Mouse (Mus musculus) neural tube, embryonic 12.5 days (tissue): ENCODE data around the gene Lmod3. TPM values are rescaled to one million over a fixed set of nuclear protein-coding genes. Genes with fewer than 3 reads are reported as not detected.

Experiments used
- ATAC-seq: fragments of 200-750 bp; cut with Nextera tagmentation; 2 replicates; pipeline ENCODE4 v1.8.0; 2017; ENCODE audit warnings: low read depth, mild to moderate bottlenecking, moderate TSS enrichment, moderate library complexity; ENCODE audit not compliant: low FRiP score
- H3K27ac ChIP-seq: fragments of 300-500 bp; sonication (generic); 2 replicates; pipeline ENCODE4 v1.5.1; 2016
- H3K27me3 ChIP-seq: fragments of 300-500 bp; sonication (generic); replicated peaks from 2 replicates; pipeline ENCODE4 v1.6.1; 2016; ENCODE audit warnings: mild to moderate bottlenecking
- H3K36me3 ChIP-seq: fragments of 300-500 bp; sonication (generic); 2 replicates; pipeline ENCODE4 v1.6.1; 2016; ENCODE audit warnings: mild to moderate bottlenecking
- H3K4me1 ChIP-seq: fragments of 300-500 bp; sonication (generic); 2 replicates; pipeline ENCODE4 v1.6.1; 2016
- H3K4me2 ChIP-seq: fragments of 300-500 bp; sonication (generic); replicated peaks from 2 replicates; pipeline ENCODE4 v1.6.1; 2016; ENCODE audit warnings: mild to moderate bottlenecking
- H3K4me3 ChIP-seq: fragments of 300-500 bp; sonication (generic); 2 replicates; pipeline ENCODE4 v1.5.1; 2016
- H3K9ac ChIP-seq: fragments of 300-500 bp; sonication (generic); 2 replicates; pipeline ENCODE4 v1.6.1; 2016; ENCODE audit warnings: mild to moderate bottlenecking
- H3K9me3 ChIP-seq: fragments of 300-500 bp; sonication (generic); 2 replicates; pipeline ENCODE4 v1.6.1; 2016; ENCODE audit warnings: mild to moderate bottlenecking
- WGBS: fragments of 180-500 bp; shearing (Covaris S2); methylation state at CpG from one replicate; pipeline ENCODE4 v1.1.7; 2016; 5-methylcytosine and 5-hydroxymethylcytosine counted together
- polyA plus RNA-seq: library from polyadenylated mRNA; unstranded; fragments of >200 nt; fragmentation: Nextera tagmentation; extraction: Ambion mirVana; gene quantifications from 2 replicates; pipeline ENCODE4 v1.2.1, GENCODE M21; 2016

Lmod3 gene
- polyA plus RNA-seq, 1 experiment from 2014 or later: 1.8 TPM

- Histone ChIP-seq H3K27ac (peak overlapping the region; percentile 29; the same call in 1 of the 2 replicates), H3K36me3 (no peaks in the 10 kb centered on the region), H3K9me3 (no peaks in the 10 kb centered on the region), H3K4me3 (peak overlapping the region; percentile 92), H3K27me3 (no peaks in the 10 kb centered on the region), H3K9ac (peak overlapping the region; percentile 92), H3K4me2 (peak overlapping the region; percentile 72), H3K4me1 (peaks cover 13% of the 10 kb centered on the region)
- ATAC-seq: peak; percentile 72
- WGBS: under 1% methylated on average over 16 of the region's 16 CpGs
Measured at GRCm38 (mm10) chr6:97204952-97205351, 47.6 kb downstream of the Lmod3 start.

- Histone ChIP-seq H3K4me2 (peak overlapping the region; percentile 72), H3K36me3 (no peaks in the 10 kb centered on the region), H3K4me1 (peaks cover 11% of the 10 kb centered on the region), H3K4me3 (peak overlapping the region; percentile 92), H3K27me3 (no peaks in the 10 kb centered on the region), H3K9me3 (no peaks in the 10 kb centered on the region), H3K27ac (no peak overlapping the region), H3K9ac (peak overlapping the region; percentile 92)
- 22% methylated on average over 9 of the region's 9 CpGs for WGBS
- no peak for ATAC-seq
Measured at GRCm38 (mm10) chr6:97204252-97204869, 48.2 kb downstream of the Lmod3 start.

GRCm38 (mm10) chr6:97202477-97202876, 50.1 kb downstream of the Lmod3 start:
- no peaks in the 10 kb centered on the region for H3K27me3 ChIP-seq
- H3K27ac ChIP-seq: no peak overlapping the region
- no peaks in the 10 kb centered on the region for H3K9me3 ChIP-seq
- no peak overlapping the region for H3K4me2 ChIP-seq
- 96% methylated on average over 3 of the region's 3 CpGs for WGBS
- no peak overlapping the region for H3K9ac ChIP-seq
- peaks cover 11% of the 10 kb centered on the region for H3K4me1 ChIP-seq
- H3K36me3 ChIP-seq: peaks cover 11% of the 10 kb centered on the region; the same call in 1 of the 2 replicates
- H3K4me3 ChIP-seq: no peak overlapping the region
- no peak for ATAC-seq

GRCm38 (mm10) chr6:97200437-97200836, 52.1 kb downstream of the Lmod3 start:
- Histone ChIP-seq H3K27me3 (no peaks in the 10 kb centered on the region), H3K36me3 (peaks cover 30% of the 10 kb centered on the region), H3K9ac (no peak overlapping the region), H3K9me3 (no peaks in the 10 kb centered on the region), H3K4me1 (peaks cover 11% of the 10 kb centered on the region), H3K27ac (no peak overlapping the region), H3K4me2 (no peak overlapping the region), H3K4me3 (no peak overlapping the region)
- WGBS: 52% methylated on average over 3 of the region's 3 CpGs
- ATAC-seq: no peak

Other genes with a start within 250 kb of the Lmod3 start
- 7.3 and 8.5 TPM in 2 replicates for gene Fam19a4, start 192.3 kb downstream of the Lmod3 start, polyA plus RNA-seq
- gene Eogt, start 103.6 kb downstream of the Lmod3 start, polyA plus RNA-seq: 9.3 and 11.4 TPM in 2 replicates
- 34.6 and 40.2 TPM in 2 replicates for gene Tmf1, start 73.6 kb downstream of the Lmod3 start, polyA plus RNA-seq
- 93.0 and 96.5 TPM in 2 replicates for gene Uba3, start 47.1 kb downstream of the Lmod3 start, polyA plus RNA-seq
- gene Arl6ip5, start 42.1 kb downstream of the Lmod3 start, polyA plus RNA-seq: 81.3 and 92.2 TPM in 2 replicates